Mouse (Mus musculus): ENCODE data around the gene Fgf15.
"Not testable (repeated sequence)": the region's sequence is repeated elsewhere in the genome, so short reads cannot be mapped to it uniquely, and the experiment has no call there.

GRCm38 (mm10) chr7:144890661-144891060 is 5.7 kb upstream of the Fgf15 start:
- TF ChIP-seq ZMIZ1 (IDR thresholded peaks at IDR 0.05; ENCODE audit: low read depth, low read length); GATA1 (IDR thresholded peaks at IDR 0.05; ENCODE audit: low read depth, low read length); MXI1 (IDR thresholded peaks at IDR 0.05; ENCODE audit: low read depth, low read length); ZKSCAN1 (IDR thresholded peaks at IDR 0.05; ENCODE audit: low read depth, low read length); KAT2A (conservative IDR thresholded peaks at IDR 0.05; ENCODE audit: low read depth, low read length); EP300 (IDR thresholded peaks at IDR 0.05; ENCODE audit: low read depth in 1 of 2, low read length in 2 of 2); ELF1 (IDR thresholded peaks at IDR 0.05; ENCODE audit: low read depth, low read length): not testable (repeated sequence)
- TF ChIP-seq CTCF (IDR thresholded peaks at IDR 0.05 in 2 of 3, conservative IDR thresholded peaks at IDR 0.05 in 1 of 3; ENCODE audit: control insufficient read depth in 1 of 3, insufficient read depth in 1 of 3, low read depth in 2 of 3, low read length in 3 of 3, poor library complexity in 1 of 3, severe bottlenecking in 1 of 3): peak in 2 of 3 experiments; percentile 17 to 43; a peak in 3 of 6 replicates
